Mouse (Mus musculus): ENCODE data around the gene C130032M10Rik.

Gene C130032M10Rik

DNA sequence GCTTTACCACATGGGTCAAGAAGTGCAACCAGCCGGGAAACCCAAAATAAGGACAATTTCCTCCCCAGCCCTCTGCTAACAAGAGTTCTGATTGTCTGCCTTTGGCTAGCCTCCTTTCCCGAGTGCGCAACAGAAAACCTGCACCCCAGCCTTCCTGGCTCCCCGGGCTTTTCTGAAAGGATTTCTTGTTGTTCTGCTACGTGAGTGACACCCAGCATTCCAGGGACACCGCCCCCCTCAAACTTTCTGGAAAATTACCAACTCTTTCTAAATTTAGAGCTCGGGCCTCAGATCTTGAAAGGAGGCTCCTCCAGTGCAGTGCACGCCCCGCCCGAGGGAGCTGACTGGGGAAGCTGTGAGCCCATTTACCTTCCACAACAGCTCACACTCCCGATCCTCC, at the start of gene C130032M10Rik:
TSS of gene C130032M10Rik (plus strand) at position 334 of the 400 bp plus-strand sequence.
- DNase-seq, result no peak

DNA sequence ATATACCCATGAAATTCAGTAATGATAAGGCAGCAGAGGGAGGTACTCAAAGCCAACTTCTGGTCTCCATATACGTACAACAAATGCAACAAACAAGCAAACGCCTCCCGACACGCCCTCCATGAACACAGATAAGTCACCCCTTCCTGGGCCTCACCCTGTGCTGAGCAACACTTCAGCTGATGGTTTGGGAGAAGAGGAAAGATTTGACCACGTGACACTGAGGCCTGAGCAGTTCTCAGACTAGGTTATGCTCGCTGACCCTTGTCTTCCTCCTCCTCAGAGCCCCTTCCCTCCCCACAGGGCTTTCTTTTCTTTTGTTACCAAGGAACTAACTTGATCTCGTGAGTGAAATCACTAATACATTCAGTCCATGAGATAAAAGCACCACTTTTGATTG, 48.6 kb upstream of the C130032M10Rik start:
- DNase-seq, result no peak

DNA sequence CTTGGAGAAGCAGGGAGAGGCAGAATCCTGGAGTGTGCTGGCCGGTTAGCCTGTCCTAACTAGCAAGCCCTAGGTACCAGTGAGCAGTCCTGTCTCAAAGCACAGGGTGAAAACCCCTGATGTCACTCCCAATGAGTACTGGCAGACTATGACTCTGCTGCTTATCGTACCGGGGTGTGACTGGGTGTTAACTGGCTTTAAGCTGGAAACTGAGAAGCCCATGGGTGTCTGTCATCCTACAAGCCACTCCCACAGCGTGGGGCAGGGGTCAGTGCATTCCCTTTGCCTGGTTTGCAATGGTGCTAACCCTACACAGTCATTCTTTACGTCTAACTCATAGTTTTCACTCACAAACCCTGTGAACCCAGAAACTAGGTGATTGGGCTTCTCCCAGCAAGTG, 47.3 kb upstream of the C130032M10Rik start:
- no peak for DNase-seq

DNA sequence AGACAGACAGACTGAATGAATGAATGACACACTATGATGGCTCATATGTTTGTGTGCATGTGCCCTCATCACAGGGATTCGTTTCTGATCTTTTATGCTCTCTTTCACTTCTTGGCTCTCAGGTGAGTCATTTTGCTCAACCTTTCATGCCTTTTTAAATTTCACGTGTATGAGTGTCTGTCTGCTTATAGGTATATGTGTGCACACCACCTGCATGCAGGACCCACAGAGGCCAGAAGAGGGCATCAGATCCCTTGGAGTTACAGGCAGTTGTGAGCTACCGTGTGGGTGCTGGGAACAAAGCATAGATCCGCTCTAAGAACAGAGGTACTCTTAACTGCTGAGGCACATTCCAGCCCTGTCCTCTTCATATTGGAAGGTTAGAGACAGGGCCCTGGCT, 46.8 kb upstream of the C130032M10Rik start:
- DNase-seq, result no peak

DNA sequence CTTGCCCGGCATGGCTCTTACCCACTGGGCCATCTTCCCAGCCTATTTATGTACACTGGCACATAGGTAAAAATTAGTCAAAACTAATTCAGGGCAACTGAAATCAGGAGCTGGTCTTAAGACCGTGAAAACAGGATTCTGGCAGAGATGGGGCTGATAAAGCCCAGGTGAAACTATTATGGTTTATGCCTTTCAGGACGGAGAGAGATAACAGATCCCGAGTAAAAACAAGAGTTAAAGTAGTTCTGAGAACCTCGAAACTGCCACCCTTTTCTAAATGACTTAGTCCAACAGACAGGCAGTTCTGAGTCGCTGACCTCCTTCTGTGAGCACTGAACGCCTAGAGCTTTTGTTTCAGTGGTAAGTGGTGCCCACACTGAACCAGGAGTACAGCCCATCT, 43.6 kb upstream of the C130032M10Rik start:
- no peak for DNase-seq

DNA sequence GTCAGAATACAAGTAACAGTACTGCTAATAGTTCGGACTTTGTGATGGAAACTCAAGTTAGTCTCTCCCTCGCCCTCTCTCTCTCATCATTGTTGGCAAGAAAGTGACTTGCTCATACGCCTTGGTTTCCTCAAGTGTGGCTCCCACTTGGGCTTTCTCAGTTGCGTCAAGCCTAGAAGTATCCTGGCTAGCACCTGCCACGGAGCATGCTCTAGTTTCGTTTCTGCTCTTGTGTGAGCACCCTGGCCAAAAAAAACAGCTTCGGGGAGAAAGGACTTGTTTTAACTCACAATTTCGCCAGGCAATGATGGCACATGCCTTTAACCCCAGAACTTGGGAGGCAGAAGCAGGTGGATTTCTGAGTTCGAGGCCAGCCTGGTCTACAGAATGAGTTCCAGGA, 38.5 kb upstream of the C130032M10Rik start:
- DNase-seq, result no peak

DNA sequence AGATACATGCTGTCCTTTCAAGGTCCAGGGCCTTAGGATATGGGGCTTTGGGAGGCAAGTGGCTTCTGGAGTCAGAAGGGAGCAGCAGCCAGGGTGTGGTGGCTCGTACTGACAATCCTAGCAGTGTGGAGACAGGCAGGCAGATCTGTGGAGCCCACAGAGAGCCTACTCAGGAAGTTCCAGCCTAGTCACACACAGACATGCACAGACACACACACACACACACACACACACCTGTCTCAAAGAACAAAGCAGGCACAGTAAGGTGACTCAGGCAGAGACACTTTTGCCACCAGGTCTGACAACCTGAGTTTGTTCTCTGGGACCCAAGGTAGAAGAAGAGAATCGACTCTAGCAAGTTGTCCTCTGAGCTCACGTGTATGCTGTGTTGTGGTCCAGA, 34.6 kb upstream of the C130032M10Rik start:
- DNase-seq, result no peak

DNA sequence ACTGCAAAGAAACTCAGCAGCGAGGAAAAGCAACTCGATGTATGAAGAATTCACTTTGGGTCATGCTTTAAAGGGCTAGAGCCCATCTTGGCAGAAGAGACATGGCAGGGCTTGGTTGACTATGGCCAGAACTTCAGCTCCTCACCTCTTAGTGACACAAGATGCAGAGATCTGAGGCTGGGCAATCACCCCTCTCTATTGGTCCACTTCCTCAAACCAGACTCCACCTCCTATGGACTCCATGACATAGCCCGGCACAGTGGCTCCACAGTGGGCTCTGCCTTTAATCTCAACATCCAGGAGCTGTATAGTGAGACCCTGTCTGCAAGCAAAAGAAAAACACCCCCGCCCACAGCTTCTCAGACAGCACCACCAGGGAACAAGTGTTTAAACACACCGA, 30.7 kb upstream of the C130032M10Rik start:
- DNase-seq, result no peak

DNA sequence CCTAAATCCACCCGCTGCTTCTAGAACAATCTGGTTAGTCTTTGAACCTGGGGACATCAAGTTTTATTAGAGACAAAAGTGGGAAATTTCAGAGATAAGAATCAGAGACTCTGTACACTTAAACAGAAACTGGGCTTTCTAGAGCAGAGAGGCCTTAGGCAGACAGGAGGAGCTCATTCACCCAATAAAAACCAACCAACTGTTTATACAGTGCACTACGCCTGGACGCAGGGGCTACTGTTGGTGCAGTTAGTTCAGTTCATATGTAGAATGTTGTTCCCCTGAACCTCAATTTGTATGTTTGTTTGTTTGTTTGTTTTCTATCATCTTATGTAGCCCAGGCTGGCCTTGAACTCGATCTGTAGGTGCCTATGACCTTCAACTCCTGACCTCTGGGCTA, 28.7 kb upstream of the C130032M10Rik start:
- DNase-seq, result no peak

DNA sequence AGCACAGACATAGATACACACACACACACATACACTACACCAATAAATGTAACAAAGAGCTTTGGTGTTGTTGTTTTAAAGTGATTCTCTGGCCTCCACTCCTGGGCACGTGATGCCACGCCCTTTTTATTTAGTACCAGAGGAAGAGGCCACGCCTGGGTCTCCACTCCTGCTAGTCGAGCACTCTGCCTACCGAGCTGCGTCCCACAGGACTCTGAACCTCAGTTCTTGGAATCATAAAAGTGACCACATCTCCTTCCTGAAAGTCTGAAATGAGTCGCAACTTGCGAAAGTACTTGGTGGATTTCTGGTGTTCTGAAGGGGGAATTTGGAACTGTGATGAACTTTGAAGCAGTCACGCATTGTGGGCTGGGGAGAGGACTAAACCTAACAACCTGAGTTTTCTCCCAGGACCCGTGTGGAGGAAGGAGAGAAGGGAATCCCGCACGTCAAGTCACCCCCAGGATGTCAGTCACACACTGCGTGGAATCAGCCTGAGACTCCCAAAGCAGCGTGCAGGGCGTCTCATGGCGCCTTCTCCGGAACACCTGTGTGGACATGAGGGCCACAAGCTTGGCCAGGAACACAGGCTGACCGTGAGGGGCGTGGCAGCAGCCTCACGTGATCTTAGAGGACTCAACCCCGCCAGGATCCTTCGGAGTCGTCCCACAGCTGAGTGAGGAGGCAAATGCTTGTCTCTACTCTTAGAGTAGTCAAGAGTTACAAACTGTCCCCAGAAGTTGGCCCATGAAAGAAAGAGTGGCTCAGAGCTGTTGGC, 27.8 kb upstream of the C130032M10Rik start:
- no peak for DNase-seq

DNA sequence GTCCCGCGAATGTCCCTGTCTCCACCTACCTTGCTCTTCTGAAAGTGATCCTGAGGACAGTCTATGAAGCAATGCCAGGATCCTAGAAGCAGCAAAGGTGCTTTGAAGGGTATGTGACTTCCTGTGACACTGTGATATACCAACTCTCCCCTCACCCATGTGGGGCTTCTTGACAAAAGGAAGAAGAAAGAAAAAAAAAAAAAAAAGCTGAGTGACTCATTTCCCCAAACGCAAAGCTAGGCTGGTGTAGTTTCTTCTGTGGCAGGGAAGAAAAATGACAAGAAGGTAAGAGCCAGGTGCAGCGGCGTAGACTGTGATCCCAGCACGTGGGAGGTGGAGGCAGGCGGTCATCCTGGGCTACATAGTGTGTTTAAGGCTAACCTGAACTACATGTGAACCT, 19.0 kb upstream of the C130032M10Rik start:
- DNase-seq, result no peak

DNA sequence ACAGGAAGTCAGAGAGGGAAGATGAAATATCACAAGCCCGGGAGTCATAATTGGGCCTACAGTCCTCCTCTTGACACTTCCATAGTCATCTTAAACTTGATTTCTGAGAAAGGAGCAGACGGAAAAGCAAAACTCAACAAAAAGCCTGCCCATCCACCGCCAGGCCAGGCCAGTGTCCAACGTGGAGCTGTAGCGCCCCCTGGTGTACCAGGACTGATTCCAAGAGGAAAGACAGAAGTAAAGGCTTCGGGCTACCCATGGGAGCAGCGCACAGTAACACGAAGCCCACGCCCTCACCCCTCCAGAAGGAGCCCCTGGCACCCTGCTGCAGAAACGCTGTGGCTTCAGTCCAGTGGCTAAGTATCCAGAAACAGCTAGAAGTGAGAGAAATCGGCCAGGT, 17.3 kb upstream of the C130032M10Rik start:
- DNase-seq, result peak; percentile 92

DNA sequence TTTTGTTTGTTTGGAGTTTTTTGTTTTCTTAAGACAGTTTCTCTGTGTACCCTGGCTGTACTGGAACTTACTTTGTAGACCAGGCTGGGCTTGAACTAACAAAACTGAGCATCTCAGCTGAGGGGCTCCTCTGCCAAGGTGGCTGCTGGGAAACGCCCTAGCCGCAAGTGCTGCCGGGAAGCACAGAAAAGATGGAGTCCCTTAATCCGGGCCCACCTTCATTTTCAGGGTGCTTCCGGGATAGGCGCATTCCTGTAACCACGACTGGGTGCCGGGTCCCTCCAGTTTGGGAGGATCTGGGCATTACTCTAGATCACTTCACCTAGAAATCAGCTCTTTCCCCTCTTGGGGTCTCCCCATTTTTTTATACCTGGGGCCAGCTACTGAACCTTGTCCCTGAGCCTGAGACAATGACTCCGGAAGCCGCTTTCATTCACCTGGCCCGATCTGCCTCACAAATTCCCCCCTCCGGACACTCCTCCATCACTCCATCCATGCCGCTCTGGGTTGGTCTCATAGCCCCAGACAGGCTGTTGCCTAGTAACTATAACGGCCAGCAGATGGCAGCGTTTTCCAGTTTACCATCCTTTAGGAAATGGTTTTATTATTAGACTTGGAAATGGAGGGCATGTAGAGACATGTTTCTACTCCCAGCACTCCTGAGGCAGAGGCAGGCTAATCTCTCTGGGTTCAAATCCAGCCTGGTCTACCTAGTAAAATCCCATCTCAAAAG, 15.5 kb upstream of the C130032M10Rik start:
- peak; percentile 55 for DNase-seq

DNA sequence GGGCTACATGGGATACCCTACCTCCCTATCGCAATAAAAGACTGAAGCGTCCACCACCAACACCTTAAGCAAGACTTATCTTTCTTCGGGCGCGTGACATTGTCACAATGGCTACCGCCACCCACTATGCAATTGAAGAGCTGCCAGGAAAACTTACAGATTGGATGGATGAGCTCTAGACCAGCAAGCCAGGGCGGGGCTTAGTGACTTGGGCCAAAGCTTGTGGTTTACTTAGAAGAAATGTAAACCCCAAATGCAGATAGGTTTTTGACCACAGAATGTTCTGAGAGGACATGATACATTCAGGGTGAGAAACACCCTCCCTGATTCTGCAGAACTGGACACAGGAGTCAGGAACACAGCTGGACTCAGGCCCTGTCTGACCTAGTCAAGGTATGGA, 14.4 kb upstream of the C130032M10Rik start:
- no peak for DNase-seq

DNA sequence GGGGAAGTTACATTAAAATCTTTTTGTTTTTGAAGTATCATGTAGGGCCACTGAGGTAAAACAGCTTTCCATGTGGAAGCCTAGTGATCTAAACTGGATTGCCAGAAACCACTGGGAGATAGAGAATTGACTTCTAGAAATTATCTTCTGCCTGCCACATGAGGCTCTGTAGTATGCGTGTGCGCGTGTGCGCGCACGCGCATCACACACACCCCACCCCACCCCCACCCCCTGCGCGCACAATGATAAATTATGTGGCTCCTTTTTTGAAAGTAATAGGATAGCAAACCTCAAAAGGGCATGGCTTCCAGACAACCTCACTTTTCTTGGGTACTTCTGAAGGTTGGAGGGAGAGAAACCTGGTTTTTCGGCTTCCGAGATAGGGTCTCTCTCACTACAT, 13.6 kb upstream of the C130032M10Rik start:
- DNase-seq, result no peak

DNA sequence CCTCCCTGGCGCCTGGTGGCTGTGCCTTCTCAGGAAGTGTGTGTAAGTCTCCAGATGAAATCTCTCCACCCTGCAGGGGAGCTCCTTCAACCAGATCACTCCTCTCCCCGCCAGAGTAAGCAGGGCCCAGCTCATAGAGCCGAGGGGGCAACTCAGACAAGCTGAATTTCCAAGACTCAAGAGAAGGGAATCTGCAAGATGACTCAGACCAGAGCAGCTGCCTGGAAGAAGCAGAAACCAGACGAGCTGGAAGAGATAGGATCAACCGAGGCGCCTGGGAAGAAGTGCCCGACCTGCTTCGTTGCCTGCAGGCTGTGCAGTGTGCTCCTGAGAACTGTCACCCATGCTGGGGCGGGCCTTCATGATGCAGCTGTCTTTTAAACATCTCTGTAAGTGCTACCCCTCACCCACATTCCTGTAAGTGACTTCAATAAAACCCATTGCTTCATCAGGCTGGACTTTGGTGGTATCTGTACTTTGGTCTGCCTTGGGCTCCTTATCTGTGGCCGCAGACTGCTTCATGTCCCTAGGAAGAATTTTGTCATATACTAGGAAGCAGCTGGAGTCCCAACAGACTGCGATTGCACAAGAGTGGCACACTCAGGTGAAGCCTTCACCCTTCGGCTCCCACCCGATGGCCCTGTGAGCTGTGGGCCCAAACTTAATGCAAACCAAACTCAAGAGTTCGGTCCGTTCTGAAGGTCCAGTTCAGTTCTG, 12.6 kb upstream of the C130032M10Rik start:
- no peak for DNase-seq

DNA sequence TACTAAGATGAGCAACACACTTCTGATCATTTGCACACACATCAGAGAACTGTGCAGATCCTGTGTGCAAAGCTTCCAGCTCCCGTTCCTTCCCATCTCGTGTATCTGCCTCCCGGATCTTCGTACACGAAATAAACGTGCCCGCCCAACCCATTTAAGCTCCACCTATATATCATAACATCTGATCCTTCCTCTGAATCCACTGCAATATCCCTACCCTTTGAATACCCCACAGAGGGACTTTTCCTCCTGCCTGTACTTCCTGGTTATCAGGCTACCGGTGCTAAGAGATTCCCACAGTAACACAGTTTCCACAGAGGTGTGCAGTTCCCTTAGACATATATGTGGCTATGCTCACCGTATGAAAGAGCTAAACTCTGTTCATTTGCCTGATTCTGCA, 10.7 kb upstream of the C130032M10Rik start, which contains the start of gene Ccr4:
TSS of gene Ccr4 (minus strand) at position 101 of the 400 bp plus-strand sequence.
- DNase-seq, result no peak

DNA sequence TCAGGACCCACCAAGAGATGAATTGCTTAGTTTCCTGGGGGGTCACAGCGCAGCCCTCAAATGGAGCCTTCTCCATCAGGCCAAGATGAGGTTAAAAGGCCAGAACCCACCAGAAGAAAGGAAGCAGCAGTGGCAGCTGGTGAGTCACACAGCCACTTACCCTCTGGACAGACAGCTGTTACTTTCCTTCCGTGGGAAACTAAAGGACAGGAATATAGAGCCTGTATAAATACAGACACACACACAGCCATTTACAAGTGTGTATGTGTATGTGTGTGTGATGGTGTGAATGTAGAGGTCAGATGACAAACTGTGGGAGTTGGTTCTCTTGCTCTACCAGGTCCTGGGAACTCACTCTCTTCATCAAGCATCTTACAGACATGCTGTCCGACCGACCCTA, 8.9 kb upstream of the C130032M10Rik start:
- DNase-seq, result no peak

DNA sequence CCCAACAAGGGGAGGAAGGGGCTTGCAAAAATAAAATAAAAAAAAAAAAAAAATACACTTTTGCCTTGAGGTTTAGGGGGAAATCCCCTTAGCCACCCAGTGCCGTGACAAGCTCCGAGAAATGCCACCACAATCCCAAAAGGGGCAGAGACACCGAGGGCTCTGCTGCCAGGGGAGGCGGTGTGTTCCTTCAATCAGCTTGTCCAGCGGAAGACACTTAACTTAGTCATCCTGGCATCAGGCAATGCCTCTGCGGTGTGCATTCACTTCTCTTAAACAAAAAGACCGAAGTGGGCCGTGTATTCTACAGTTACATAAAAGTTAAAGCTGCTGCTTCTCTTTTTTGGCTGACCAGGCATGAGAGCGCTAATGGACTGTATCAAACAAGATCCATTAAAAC, 8.1 kb upstream of the C130032M10Rik start:
- no peak for DNase-seq

DNA sequence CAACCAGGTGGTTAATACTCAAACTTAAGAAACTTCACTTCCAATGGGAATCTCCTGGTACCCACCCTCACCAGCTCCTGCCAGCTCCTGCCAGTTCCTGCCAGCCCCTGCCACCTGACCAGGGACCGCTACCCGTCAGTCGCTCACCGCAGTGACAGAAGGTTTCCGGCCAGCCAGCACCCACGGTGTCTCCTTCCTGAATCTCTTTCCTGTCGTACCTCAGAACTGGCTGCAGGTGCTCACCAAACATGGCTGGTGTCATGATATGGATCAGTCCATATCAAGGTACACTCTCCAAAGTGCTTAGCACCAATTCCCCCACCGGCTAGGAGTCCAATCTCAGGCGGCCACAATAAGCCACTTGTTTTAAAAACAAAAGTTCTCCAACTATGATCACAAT, 5.7 kb upstream of the C130032M10Rik start:
- DNase-seq, result no peak

DNA sequence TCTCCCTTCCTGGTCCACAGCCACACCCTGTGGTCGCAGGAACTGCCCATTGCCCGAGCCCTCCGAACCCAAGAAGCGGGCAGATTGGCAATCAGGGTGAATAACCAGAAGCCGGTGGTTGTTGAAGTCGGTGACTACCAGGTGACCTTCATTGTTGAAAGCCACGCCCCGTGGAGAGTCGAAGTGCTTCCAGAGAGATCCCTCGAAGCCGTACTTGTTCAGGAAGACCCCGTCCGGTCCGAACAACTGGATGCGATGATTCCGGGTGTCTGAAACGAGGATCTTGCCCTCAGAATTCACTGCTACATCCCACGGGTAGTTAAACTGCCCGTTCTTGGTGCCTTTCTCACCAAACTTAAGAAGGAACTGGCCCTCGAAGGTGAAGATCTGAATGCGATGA, 2.7 kb upstream of the C130032M10Rik start:
- no peak for DNase-seq

DNA sequence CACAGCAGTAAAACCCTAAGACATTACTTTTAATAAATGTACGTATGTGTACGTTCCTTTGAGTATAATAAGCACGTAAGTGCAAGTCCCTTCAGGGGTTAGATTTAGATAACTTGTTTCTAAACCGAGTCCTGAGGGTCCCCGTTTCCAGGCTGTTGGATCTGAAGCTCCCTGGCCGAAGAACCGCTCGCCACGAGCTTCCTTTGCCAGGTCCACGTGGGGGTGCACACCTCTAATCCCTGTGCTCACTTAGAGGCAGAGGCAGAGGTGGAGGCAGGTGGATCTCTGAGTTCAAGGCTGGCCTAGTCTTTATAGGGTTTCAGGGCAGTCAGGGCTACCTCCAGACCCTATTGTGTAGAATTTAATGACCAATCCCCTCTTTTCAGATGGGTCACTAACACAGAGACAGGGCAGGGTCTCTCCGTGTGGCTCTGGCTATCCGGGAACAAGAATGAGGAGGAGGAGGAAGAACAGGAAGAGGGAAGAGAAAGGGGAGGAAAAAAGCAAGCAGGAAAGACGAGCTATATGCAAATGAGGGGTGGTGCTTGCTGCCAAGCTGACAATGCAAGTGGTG, 2.5 kb downstream of the C130032M10Rik start:
- DNase-seq, result no peak

DNA sequence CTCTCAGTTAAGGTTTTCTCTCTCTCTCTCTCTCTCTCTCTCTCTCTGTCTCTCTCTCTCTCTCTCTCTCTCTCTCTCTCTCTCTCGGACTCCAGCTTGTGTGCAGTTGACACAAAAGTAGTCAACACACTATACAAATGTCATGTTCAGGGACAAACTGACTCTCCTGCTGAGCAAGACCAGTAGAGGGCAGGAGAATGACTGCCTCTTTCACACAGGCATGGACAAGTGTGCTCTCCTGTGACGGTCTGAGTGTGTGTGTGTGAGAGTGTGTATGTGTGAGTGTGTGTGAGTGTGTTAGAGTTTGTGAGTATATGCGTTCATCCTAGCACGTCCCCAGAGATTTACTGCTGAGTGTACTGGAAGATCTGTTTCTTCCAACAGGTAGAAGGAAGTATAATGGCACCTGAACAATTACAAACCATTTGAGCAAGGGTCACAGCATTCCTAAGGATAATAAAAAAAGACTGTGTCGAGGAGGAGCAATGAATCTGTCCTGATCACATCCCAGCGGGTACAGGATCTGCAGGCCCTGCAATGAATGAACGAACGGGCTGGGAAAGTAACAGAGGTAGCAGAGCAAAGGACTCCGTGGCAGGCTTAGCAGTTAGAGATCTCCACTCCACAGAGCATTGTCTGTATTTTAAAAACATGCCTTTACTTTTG, 3.4 kb downstream of the C130032M10Rik start:
- no peak for DNase-seq
